Mouse (Mus musculus): Measurements from ENCODE around the gene Lrtm1.

The Lrtm1 gene

DNA sequence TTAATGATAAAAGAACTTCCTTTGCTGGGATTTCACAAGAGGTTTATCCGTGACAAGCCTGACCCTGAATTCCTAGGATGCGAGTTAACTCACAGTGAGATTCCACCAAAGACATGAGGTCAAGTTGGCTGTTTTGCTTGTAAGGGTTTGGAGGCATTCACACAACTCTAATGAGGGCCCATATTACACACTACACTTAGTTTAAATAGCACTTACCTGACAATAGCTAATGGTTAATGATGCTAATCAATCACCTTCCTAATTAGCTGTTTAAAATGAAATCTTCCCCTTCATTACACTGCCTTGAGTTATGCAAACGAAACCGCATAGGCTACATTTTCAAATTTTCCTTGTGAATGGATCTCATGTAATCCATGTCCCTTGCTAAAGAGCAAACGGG is 20.2 kb downstream of the Lrtm1 start:
- no peak for DNase-seq

DNA sequence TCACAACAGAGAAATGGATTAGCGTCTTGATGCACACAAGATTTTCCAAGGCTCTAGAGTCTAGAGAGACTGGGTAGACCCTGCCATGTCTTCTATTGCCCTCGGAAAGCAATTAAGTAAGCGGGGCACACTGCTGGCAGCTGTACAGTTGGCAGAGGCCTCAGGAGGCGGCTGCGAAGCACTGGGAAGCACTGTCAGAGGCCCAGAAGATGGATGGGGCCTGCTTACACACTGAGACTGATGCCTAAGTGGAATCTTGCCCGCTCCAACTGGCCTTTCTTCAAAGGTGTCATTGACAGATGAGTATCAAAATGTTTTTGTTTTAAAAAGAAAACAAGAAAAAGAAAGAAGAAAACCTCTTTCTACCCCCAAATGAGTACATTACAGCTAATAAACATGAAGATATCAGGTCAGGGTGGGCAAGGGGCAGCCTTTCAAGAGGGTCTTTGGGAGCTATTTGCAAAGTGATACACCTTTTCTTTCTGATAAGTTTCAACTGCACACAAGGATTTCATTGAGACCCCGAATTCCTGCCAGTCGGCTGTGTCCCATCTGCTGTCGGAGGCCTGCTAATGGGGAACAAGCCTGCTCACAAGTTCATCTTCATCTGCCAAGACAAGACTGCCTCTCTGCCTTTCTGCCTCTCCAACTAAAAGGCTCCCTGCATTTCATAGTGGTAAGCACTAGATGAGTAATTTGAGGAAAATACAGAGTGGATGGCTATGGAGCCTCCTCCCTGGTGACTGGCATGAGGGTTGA is 22.8 kb downstream of the Lrtm1 start:
- DNase-seq, result no peak

DNA sequence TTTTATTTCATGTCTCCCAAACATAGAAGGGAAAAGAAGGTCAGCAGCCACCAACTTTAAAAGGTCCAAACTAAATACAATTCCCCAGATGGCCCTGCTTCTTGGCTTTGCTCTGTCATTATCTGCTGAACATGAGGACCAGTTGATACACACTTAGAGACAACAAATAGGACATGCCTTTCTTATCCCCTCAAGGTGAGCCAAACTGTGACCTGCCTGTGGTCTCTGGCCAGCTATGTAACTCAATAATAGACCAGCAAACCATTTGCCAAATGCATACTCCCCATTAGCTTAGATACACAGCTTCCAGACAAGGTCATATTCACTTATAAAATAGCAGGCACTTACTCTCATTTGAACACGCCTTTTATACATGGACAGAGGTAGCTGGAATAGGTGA is 23.5 kb downstream of the Lrtm1 start:
- no peak for DNase-seq

DNA sequence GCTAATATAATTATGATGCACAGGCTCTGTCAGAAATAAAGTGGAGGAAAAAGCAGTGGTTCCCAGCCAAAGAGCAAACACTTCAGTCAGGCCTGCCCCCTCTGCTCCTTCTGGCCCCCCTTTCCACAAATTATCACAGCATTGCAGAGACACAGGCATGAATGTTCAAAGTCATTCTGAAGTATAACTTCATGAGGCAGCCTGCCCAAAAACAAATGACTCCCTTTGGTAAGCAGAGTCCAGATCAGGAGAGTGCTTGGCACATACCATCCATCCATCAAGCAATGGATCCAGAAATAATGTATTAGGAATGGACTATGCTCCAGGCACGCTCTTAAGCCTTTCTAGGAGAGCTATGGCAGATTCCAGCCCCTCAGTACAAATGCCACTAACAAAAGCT is 24.3 kb downstream of the Lrtm1 start:
- no peak for DNase-seq

DNA sequence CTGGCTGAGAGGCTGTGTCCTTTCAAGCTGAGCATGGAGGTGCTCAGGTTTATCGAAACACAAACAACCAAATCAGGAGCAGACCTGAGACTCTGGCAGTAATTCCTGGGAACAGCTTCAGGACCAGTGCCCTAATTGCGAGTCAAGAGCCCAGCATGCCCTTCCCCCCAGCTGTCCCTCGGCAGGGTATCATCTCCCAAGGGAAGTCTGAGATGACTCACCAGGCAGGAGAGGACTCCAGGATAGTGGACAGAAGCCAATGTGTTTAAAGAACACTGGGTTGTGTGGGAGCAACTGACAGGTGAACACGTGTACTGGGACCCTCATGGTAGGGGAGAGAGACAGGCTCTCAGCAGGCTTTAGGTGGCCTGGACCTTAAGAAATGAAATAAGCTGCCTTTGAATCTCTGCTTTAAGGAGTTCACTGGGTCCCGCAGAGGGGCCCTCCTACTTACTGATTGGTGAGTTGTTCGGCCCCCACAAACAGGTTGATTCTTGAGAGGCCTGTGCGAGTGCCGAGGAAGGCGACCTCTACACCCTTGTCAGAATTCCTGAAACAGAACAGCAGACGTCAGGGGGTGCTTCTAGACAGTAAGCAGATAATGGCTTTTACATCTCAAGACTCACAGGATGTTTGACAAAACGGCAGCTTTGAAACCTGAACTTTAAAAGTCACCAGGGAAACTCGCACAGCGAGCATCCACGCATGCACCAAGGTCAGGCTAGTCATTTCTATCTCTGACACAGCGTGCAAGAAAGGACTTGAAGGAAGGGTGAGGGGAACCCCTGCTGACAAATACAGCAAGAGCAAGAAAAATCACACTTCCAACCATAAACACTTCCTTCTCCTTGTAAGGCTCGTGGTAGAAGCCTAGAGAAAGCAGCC is 34.2 kb downstream of the Lrtm1 start:
- DNase-seq, result no peak

DNA sequence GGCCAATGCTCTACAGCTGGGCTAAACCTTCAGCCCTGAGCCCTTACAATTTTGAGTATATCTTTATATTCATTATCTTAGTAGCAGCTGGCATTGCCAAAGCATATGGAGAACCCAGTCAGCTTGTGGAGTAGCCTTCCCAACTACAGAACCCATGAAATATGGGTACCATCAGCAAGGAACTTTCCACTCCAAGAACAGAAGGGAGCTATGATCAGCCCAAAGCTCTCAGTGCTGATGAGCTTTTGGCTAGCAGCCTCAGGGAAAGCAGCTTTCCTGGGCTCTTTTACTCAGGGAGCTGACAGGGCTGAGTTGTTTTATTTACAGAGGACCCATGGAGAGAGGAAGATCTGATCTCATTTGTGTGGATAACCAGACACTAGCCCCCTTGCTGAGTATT is 42.7 kb downstream of the Lrtm1 start:
- no peak for DNase-seq

DNA sequence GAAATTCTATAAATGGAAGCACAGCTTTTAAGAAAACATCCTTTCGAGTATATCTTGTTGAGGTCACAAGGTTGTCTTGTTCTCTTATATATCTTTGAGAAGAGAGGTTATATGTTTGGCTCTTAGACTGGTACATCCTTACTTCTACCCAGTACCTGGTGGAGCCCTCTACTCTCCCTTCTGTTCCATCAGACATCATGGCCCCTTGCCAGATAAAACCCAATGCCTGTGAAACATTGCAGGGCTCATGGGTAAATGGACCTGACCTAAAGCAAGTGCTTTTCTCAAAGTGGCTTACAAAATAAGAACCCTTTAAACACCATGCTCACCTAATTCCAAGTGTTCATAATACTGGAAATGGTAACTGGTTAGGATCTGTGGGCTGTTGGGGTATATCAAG is 43.5 kb downstream of the Lrtm1 start:
- DNase-seq, result no peak

DNA sequence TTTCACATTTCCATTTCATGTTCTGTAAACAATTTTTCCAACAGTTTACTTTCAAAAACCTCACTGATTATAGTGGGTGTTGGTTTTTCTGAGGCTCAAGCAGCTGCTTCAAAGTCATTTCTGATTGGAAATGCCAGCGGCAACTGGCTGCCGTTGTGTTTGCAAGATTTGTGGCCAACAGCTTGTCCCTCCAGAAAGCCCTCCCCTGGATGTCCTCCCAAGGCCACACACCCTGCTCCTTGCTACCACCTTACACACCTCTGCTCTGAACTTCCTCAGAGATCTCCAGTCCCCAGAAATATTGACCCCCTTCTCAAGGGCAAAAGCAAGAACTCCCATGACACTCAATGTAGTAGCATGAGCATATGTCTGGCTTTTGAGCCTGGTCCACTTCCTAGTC is 44.7 kb downstream of the Lrtm1 start:
- no peak for DNase-seq

DNA sequence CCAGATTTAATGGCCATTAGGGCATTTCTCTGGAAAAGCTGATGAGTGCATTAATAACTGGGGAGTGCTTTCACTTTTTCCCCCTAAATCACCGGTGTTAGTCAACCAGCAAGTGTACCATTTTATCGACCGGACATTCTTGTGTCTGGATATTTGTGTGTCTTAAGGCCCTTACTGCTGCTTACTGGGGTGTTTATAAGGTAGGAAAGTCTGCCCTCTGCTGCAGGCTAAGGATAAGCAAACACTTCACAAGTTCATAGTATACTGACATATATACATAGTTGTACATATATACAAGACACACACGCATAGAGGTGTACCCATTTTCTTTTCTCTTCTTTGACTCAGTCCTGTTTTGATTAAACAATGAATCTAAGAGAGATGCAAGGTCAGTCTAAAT is 55.7 kb downstream of the Lrtm1 start:
- DNase-seq, result peak; percentile 38

DNA sequence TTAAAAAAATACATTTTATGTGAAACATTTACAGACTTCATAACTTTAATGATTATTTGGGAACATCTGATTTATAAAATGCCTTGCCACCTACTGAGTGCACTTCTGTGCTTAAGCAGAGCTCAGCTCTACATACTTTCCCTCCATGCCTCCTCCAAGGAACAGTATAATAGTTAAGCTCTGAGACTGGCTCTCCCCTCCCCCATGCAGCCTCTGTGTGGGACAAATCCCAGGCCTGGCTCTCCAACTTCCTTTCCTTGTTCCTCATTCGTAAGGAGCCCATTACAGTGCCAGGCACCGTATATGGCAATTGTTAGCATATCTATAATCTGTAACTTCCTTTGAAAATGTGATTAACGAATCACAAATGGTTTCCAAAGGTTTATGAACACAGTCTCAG is 59.4 kb downstream of the Lrtm1 start:
- no peak for DNase-seq

DNA sequence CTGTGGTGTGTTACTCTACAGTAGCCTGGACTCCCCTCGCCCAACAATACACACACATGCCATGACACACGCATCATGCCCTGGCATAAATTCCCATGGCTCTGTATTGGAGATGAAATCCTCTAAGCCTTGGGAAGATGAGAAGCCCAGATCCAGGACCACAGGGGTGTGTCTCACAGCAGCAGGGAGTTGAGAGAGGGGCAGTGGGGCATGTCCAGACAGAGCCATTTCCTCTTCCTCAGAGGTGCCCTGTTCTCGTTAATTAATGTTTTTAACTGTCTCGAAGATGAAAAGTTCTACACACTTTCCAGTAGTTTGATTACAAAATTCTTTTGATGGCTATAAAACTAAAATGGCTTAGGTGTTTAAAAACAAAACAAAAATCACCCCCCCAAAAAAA is 62.2 kb downstream of the Lrtm1 start:
- DNase-seq, result no peak

DNA sequence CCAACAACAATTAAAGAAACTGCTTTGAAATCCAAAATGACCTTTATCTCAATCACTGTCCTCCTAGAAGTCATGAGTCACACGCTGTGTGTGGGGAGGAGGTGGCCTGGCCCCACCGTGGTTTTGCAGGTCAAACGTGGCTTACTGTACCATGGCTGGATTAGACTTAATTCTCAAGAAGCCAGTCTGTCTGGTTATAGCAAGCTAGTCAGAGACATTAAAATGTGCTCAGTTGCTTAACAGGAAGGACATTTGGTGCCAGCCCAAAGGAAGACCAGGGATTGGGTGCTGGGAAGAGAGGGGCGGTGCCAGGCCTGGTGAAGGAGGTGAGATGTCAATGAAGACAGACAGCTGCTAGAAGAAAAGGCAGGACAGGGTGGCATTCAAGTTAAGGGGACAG is 62.6 kb downstream of the Lrtm1 start:
- no peak for DNase-seq

DNA sequence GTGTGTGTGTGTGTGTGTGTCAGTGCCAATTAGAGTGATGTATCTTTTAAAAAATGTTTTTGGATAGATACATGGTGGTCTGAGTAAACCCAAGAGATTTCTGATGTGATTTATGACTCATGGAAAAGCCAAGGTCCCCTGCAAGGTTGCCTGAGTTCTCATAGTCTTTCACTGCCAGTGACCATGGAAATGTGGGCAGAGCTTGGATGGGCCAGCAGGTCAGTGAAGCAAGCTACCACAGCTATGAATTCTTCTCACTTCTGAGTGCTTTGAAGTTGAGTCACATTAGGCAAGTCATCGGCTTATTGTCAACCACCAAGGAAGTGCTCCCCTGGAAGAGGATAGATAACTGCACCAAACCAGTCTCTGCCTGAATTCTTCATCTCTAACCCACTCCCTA is 64.2 kb downstream of the Lrtm1 start:
- no peak for DNase-seq
